Mouse (Mus musculus) effector memory CD4-positive, alpha-beta T cell, adult 5 months (primary cell): Measurements from ENCODE around the gene Card14. TPM values are rescaled to one million over a fixed set of nuclear protein-coding genes. Genes with fewer than 3 reads are reported as not detected.

ENCODE experiments used
- polyA plus RNA-seq: library from polyadenylated mRNA; unstranded; fragments of 100-300 nt; shearing (Covaris generic); gene quantifications from one replicate; pipeline ENCODE4 v1.2.1, GENCODE M21; 2017

Card14 gene
- polyA plus RNA-seq, result not detected

GRCm38 (mm10) chr11:119307658-119307867 lies at the start of gene Card14:
Gene Card14 (plus strand): TSS chr11:119307768.

GRCm38 (mm10) chr11:119267768-119268556 lies 39.6 kb upstream of the Card14 start, which contains the start of gene Gaa:
Gene Gaa (plus strand): TSS chr11:119267887.

GRCm38 (mm10) chr11:119299391-119300245 lies 8.0 kb upstream of the Card14 start, which contains the start of gene Eif4a3:
Gene Eif4a3 (minus strand): TSS chr11:119300089.

GRCm38 (mm10) chr11:119355443-119356385 lies 48.1 kb downstream of the Card14 start, which contains the start of the genes Sgsh and Slc26a11:
Gene Sgsh (minus strand): TSS chr11:119355536.
Gene Slc26a11 (plus strand): TSS chr11:119355557.

GRCm38 (mm10) chr11:119392800-119393482 lies 85.4 kb downstream of the Card14 start, which contains the start of gene Rnf213:
Gene Rnf213 (plus strand): TSS chr11:119393100.

Other genes starting within 250 kb of the Card14 start
- gene Cbx4, start 221.5 kb upstream of the Card14 start, polyA plus RNA-seq, result 95.9 TPM
- 0.15 TPM for gene Tbc1d16, start 79.3 kb upstream of the Card14 start, polyA plus RNA-seq
- gene Ccdc40, start 79.2 kb upstream of the Card14 start, polyA plus RNA-seq, result 1.9 TPM
- 38.9 TPM for gene Gaa, start 39.9 kb upstream of the Card14 start, polyA plus RNA-seq
- gene Eif4a3, start 7.7 kb upstream of the Card14 start, polyA plus RNA-seq, result 293 TPM
- 10.8 TPM for gene Sgsh, start 47.8 kb downstream of the Card14 start, polyA plus RNA-seq
- gene Slc26a11, start 47.8 kb downstream of the Card14 start, polyA plus RNA-seq, result 57.1 TPM
- 16.0 TPM for gene Rnf213, start 85.3 kb downstream of the Card14 start, polyA plus RNA-seq
- gene Endov, start 183.6 kb downstream of the Card14 start, polyA plus RNA-seq, result 12.9 TPM
- 0.09 TPM for gene Nptx1, start 240.0 kb downstream of the Card14 start, polyA plus RNA-seq